Mouse (Mus musculus): ENCODE data around the gene Mgat5b.

DNA sequence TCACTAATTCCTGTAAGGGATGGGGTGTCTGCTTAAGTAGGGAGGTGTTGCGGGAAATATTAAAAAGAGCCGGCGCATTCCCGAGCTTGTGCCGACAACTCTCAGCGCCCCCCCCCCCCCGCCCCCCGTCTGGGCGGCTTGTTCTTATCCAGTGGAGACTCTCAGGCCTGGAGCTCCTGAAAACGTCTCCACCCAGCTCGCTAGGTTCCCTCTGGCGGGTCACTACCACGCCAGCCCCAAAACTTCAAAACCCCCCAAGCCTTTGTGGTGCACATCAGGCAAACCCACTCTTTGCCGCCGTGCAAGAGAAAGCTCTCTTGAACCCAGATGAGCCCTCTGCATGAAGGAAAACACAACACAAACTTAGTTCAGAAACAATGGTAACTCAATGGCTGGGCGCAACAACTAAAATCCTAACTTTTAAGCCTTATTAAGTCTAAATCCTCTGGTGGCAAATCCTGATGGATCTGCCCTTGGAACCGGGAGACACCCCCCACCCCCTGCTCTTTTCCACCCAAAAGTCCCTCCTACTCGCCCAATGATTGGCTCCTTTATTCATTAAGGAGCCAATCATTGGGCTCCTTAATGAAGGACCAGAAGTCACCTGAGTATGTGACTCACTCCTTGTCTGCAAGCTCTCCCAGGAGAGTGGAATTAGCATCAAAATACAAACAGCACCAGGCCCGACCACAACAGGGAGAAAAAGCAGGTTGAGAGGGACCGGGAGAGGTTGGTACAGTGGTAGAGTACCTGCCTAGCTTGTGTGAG, 21.6 kb downstream of the Mgat5b start:
- TF ChIP-seq CTCF (IDR thresholded peaks at IDR 0.05; ENCODE audit: borderline replicate concordance, insufficient read depth, low read depth, low read length) = no peak
- no peak for TF ChIP-seq POLR2A (IDR thresholded peaks at IDR 0.05; ENCODE audit: borderline replicate concordance, insufficient read depth, low read length)

Data from cerebellum, adult 2 months (tissue).